Mouse (Mus musculus) B cell, adult 2 months (primary cell): ENCODE measurements around the gene Gm32717.
"Not testable (repeated sequence)": the region's sequence is repeated elsewhere in the genome, so short reads cannot be mapped to it uniquely, and the experiment has no call there.

Experiments used
- DNase-seq, 2 experiments: peaks; one replicate each; pipeline ENCODE4 v3.0.0; 2022

Gene Gm32717

DNA sequence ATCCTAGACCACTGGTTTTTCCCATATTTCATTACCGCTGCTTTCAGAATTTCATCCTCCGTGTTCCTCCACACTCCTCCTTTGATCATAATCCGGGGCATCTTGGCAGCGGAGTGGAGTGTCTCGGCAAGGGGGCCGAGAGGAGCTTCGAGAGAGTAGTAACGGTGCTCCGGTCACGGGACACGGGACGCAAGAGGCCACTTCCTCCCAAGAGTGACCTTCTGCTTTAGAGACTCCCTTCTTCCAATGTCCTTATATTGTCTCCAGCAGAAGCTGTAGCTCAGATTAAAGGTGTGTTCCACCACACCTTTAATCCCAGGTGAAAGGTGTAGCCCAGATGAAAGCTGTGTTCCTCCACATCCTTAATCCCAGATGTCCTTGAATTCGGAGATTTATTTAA is at the start of gene Gm32717:
Gene Gm32717 (minus strand): TSS at position 101 of the 400 bp plus-strand sequence.
- DNase-seq, result not testable (repeated sequence)

DNA sequence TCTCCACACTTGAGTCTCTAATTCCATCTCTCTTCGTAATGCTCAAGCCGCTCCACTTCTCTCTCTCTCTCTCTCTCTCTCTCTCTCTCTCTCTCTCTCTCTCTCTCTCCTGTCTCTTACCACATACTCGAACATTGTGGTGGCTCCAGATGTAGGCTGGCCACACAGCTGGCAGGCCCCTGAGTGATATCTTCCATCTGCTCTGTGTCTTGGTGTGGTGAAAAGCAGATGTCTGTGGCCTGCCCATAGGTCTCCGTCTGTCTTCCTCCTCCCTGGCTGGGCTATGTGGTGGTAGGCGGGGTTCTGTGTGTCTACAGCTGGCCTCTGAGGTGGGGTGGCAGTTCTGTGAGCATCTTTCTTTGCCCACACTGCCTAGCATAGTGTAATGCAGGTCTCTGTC is 42.4 kb upstream of the Gm32717 start:
- DNase-seq, result not testable (repeated sequence)

DNA sequence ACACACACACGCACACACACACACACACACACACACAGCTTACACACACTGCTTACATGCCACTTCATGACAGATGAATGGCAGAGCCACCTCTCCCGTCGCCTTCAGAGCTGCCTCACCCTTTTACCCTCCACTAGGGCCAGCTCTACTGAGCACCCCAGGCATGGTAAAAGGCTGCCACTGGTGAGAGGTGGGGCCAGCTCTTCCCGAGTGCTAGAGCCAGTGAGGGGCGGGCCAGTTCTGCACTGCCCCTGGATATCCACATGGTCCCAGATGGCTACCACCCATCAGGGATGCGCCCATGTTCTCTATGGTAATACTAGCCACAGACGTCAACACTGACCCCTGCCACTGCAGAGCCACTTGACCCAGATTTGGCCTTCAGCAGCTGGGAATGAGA is 42.0 kb upstream of the Gm32717 start:
- not testable (repeated sequence) for DNase-seq

DNA sequence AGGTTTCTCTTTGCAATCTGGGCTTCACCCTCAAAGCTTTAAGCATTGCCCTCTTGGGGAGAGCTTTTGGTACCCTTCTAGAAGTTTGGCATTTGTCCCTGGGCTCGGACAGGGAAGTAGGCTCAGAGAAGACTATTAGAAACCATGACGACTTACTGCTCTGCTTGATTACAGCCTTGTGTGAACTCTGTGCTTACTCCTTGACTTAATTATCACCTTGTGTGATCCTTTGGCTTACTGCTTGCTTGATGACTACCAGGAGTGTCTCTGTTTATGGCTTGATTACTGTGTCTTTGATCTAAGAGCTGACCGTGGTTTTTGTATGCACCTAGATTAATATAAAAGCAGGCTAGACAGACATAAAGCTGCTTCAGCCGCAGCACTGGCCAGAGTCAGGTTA is 37.5 kb upstream of the Gm32717 start:
- DNase-seq, result not testable (repeated sequence)

DNA sequence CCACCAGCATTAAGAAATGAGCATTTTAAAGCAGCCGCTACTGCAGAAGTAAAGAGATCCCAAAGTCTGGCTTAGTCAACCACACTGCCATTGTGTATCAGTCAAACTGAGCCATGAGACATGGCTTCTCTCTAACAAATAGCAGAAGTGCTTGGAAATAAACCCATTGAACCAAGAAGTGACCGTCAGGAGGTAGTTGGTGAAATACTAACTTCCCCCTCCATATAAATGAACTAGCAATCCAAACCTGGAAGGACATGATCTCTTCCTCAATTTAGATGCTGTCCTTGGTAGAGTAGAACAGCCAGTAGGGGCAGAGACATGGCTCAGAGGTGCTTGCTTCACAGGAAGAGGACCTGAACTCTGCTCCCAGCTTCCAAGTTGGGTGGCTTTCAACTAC is 30.8 kb upstream of the Gm32717 start:
- DNase-seq, result not testable (repeated sequence)

DNA sequence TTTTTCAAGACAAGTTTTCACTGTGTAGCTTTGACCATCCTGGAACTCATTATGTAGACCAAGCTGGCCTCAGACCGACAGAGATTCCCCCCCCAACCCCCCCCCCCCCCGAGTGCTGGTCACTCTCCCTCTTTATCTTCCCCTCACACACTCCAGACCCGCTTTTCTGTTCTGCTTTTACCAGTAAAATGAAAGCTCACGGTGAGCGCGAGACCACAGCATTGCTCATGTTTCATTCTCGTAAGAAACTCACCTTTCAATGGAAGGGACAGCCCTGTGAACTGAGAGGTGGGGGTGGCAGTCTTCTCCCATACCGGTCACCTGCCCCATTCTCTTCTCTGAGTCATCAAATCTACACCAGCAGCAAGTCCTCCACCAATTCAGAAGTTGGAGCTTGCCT is 28.2 kb upstream of the Gm32717 start:
- not testable (repeated sequence) for DNase-seq

DNA sequence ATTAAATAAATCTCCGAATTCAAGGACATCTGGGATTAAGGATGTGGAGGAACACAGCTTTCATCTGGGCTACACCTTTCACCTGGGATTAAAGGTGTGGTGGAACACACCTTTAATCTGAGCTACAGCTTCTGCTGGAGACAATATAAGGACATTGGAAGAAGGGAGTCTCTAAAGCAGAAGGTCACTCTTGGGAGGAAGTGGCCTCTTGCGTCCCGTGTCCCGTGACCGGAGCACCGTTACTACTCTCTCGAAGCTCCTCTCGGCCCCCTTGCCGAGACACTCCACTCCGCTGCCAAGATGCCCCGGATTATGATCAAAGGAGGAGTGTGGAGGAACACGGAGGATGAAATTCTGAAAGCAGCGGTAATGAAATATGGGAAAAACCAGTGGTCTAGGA is 17.8 kb upstream of the Gm32717 start, which contains the start of gene Gm32802:
Gene Gm32802 (plus strand): TSS at position 301 of the 400 bp plus-strand sequence.
- not testable (repeated sequence) for DNase-seq

DNA sequence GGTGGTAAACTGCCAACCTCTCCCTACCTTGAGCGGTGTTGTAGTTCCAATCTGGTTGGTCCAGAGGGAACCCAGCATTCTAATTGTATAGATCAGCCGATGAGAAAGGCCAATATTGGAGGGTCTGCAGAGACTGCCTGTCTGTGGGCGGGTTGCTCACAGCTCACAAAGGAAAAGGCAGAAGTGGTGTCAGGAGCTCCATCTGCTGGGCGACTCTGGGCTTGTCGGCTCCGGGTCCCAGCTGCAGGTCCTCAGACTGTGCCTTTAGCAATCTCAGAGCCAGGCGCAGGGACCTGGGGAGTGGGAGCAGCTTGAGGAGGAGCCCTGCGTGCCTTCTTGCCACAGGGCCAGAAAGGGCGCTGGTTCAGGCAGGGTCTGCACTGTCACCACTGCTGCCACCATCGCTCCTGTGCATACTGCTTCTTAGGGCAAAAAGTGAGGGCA is 10.3 kb upstream of the Gm32717 start:
- DNase-seq, result peak; percentile 11 to 13

DNA sequence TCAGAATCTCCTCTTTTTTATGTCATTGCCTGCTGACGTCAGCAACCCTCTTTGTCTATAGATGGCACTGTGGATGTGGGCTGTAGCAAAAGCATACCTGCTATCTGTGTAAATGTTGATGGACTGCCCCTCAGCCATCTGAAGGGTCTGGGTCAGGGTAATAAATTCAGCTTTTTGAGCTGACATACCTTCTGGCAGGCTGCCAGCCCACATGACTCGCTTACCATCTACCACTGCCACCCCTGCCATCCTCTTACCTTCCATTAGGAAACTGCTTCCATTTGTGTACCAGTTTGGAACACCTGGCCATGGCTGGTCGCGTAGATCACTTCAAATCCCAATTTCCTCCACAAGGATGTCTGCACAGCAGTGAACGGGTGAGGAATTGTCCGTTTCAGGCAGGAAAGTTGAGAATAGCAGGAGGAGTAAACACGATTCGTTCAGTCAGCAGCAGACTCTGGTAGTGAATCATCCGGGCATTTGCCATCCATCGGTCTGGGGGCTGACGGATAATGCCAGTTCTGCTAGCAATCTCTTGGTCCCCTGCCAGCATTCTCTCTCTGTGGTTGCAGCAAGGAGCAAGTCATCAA is 8.5 kb upstream of the Gm32717 start:
- DNase-seq, result not testable (repeated sequence)

DNA sequence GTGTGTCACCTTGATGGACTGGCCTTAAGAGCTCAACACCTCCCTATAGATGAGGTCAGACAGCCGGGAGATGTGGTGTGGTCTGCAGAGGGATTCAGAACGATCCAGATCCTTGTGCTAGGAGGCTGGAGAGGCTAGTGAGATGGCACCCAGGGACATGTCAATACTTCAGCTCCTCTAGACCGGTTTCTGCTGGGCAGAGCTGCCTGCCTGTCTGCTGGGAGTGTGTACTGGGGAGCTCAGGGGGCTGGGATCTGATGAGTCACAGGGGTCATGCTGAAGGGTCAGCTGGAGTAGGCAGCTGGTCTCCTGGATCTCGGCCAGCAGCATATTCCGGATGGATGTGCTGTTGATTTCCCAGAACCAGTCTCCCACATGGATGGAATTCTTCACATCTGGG is 8.0 kb downstream of the Gm32717 start:
- DNase-seq, result not testable (repeated sequence)

DNA sequence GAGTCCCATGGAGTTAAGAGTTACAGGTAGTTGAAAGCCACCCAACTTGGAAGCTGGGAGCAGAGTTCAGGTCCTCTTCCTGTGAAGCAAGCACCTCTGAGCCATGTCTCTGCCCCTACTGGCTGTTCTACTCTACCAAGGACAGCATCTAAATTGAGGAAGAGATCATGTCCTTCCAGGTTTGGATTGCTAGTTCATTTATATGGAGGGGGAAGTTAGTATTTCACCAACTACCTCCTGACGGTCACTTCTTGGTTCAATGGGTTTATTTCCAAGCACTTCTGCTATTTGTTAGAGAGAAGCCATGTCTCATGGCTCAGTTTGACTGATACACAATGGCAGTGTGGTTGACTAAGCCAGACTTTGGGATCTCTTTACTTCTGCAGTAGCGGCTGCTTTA is 13.0 kb downstream of the Gm32717 start:
- DNase-seq, result not testable (repeated sequence)

DNA sequence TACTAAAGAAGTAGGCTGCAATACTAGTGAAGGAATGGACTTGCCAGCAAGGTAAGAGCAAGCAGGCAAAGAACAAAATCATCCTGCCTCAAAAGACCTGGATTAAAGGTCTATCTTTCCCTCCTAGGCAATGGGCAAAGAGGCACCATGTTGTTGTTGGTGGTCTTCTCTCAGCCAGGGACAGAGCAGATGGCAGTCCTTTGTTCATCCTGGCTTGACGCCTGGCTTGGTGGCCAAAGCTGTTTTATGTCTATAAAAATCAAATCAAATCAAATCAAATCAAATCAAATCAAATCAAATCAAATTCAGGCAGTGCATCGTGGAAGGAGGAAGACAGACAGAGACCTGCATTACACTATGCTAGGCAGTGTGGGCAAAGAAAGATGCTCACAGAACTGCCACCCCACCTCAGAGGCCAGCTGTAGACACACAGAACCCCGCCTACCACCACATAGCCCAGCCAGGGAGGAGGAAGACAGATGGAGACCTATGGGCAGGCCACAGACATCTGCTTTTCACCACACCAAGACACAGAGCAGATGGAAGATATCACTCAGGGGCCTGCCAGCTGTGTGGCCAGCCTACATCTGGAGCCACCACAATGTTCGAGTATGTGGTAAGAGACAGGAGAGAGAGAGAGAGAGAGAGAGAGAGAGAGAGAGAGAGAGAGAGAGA is 24.7 kb downstream of the Gm32717 start:
- not testable (repeated sequence) for DNase-seq

DNA sequence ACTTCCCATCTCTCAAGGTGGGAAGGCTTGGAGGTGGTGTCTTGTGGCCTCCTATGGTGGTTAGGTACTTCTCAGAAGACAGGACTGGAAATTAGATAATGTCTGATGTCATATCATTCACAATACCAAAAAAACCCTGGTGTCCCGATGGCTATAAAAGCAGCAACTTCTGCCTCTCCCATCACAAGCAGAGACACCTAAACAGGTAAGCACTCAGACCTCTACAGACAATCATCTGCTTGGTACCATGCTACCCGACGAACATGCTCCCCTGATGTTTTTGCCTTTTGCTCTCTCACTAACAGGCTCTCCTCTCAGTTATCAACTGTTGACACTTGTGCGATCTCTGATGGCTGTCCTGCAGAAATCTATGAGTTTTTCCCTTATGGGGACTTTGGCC is 35.9 kb downstream of the Gm32717 start, which contains the start of gene Il22:
Gene Il22 (plus strand): TSS at position 301 of the 400 bp plus-strand sequence.
- DNase-seq, result no peak

DNA sequence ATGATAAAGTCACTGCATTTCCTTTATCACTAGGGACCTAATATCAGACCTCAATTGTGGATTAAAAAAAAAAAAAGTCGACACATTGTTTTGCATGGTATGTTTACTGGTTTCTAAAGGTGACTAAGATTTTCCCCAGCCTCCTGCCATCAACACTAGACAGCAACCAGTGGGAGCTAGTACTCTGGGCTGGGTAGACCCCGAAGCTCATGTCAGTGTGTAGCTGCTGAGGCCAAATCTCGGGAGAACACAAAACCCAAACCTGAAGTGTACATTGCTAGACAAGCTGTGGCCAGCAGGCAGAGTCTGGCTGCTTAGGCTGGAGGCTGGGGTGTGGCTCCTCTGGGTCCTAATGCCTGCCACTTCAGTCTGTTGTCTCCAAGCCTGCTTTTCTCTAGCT is 45.4 kb downstream of the Gm32717 start:
- DNase-seq, result not testable (repeated sequence)
